17 mouse cellular contexts compared by ENCODE assay signal in genomic region chr9:27557886-27558285, GRCm38 (mm10).
"Had no signal": no experiment of that assay in that cellular context is flagged by ENCODE, and none has a peak within 500 bp of the region (broad histone marks: within the 10 kb centered on the region; RNA-seq: fewer than 3 reads in every experiment).

No protein-coding gene starts in this region.

- H3K27me3 ChIP-seq: midbrain, embryonic 13.5 days; midbrain, embryonic 15.5 days; neural tube, embryonic 13.5 days; neural tube, embryonic 15.5 days had no signal

- ATAC-seq: midbrain, embryonic 15.5 days had no signal

- H3K4me2 ChIP-seq: lung, embryonic 14.5 days; midbrain, embryonic 11.5 days; midbrain, embryonic 13.5 days; midbrain, embryonic 15.5 days; neural tube, embryonic 13.5 days; neural tube, embryonic 15.5 days had no signal

- H3K4me3 ChIP-seq: midbrain, embryonic 13.5 days; midbrain, embryonic 15.5 days; myocyte; neural tube, embryonic 13.5 days; neural tube, embryonic 15.5 days had no signal

- H3K9me3 ChIP-seq: midbrain, embryonic 13.5 days; midbrain, embryonic 15.5 days; neural tube, embryonic 15.5 days had no signal

- H3K9ac ChIP-seq: lung, embryonic 14.5 days; midbrain, embryonic 13.5 days; midbrain, embryonic 15.5 days; neural tube, embryonic 13.5 days; neural tube, embryonic 15.5 days had no signal

- H3K27ac ChIP-seq: neural tube, embryonic 13.5 days; neural tube, embryonic 15.5 days had no signal

- DNase-seq: lung, adult 18-20 months; lung, embryonic 14.5 days; lung, postnatal 10 days; lung, postnatal 4 days; retina, postnatal 1 day; right cerebral cortex, adult 18-20 months; right cerebral cortex, postnatal 25 days; right cerebral cortex, postnatal 4 days; spleen, adult 18-20 months; thymus, adult 2 months; thymus, postnatal 36 days had no signal

- H3K36me3 ChIP-seq: midbrain, embryonic 13.5 days; midbrain, embryonic 15.5 days; neural tube, embryonic 13.5 days; neural tube, embryonic 15.5 days had no signal
